Mouse (Mus musculus): Measurements from ENCODE around the gene Pnpt1.

The Pnpt1 gene

DNA sequence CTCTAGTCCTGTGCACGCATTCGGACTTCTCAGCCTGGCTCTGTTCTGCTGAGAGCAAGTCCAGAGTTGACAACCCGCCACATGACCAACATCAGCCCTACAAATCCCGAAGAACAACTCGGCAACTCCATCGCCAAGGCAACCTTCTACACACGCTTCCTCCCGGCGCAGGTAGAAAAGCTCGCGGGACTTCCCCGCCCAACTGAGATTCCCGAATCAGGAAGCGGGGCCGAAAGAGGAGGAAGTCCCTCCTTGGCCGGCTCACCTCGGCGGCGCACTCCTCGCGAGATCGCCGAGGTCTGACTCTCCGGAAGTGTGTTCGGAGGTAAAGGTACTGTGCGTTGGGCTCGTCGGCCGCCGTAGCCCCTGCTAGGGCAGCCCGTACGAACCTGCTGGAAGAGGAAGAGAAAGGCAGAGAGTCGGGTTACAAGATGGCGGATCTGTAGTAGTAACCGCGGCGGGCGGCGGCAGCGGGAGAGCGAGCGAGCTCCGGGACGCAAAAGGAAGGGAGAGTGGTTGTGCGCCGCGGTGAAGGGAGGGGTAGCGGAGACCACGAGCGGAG, 42.1 kb downstream of the Pnpt1 start, which contains the start of gene Ppp4r3b:
TSS of gene Ppp4r3b (plus strand) at position 328 of the 562 bp plus-strand sequence.
- Histone ChIP-seq H3K27me3 (ENCODE audit: insufficient read depth, low read length) (no peaks in the 10 kb centered on the region), H3K9me3 (ENCODE audit: low read length) (peaks cover 26% of the 10 kb centered on the region), H3K4me3 (replicated peaks; ENCODE audit: low read length) (peak within 1 kb of the TSS; percentile 100), H3K4me1 (replicated peaks; ENCODE audit: low read depth, low read length) (peaks cover 22% of the 10 kb centered on the region), H3K36me3 (ENCODE audit: insufficient read depth, low read length) (peaks cover 12% of the 10 kb centered on the region)
- TF ChIP-seq NANOG (IDR thresholded peaks at IDR 0.05; ENCODE audit: borderline replicate concordance, low read length) = no peak
- TF ChIP-seq CTCF (conservative IDR thresholded peaks at IDR 0.05; ENCODE audit: low read length) = no peak
- no peak for TF ChIP-seq POU5F1 (IDR thresholded peaks at IDR 0.05; ENCODE audit: borderline replicate concordance, low read length)

GRCm38 (mm10) chr11:29173125-29173631, 42.6 kb downstream of the Pnpt1 start:
- H3K27me3 ChIP-seq (ENCODE audit: insufficient read depth, low read length) = no peaks in the 10 kb centered on the region
- peaks cover 22% of the 10 kb centered on the region for H3K4me1 ChIP-seq (replicated peaks; ENCODE audit: low read depth, low read length)
- H3K9me3 ChIP-seq (ENCODE audit: low read length) = peaks cover 23% of the 10 kb centered on the region
- peaks cover 11% of the 10 kb centered on the region for H3K36me3 ChIP-seq (ENCODE audit: insufficient read depth, low read length)
- H3K4me3 ChIP-seq (replicated peaks; ENCODE audit: low read length) = peak overlapping the region; percentile 100
- TF ChIP-seq NANOG (IDR thresholded peaks at IDR 0.05; ENCODE audit: borderline replicate concordance, low read length) (no peak), CTCF (conservative IDR thresholded peaks at IDR 0.05; ENCODE audit: low read length) (peak; percentile 21; the same call in 1 of the 2 replicates)

DNA sequence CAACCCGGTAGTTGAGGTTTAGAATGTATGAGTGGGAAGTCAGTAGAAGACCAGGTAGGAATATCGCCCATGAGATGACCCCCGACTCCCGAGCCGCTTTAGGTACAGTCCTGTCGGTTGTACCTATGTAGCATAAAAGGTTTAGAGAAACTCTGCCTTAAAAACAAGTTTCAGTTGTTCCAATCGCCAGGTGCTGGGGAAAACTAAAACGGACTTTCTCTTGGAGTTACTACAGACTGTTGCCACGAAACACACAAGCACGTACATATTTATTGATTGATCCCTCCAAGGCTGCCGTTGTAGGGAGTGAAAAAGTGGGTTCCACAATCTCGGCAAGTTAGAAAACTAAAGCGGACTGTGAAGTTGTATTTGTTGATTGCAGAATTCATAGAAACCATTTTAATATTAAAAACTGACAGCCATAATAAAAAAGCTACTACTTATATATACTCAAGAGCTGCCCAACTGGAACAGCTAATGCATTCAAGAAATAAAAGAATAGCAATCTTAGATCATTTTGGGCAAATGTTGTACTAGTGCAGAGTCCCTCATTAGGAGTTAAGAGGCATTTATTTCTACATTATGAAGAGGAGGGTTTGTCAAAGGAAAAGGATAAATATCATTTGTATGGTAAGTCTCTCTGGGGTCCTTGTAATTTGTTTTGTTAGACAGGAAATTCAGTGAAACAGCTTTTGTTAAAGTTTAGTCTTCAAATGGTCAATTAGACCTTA, 43.3 kb downstream of the Pnpt1 start:
- Histone ChIP-seq H3K4me1 (replicated peaks; ENCODE audit: low read depth, low read length) (peaks cover 22% of the 10 kb centered on the region), H3K36me3 (ENCODE audit: insufficient read depth, low read length) (peaks cover 9% of the 10 kb centered on the region), H3K27me3 (ENCODE audit: insufficient read depth, low read length) (no peaks in the 10 kb centered on the region), H3K4me3 (replicated peaks; ENCODE audit: low read length) (peak overlapping the region; percentile 100), H3K9me3 (ENCODE audit: low read length) (peaks cover 16% of the 10 kb centered on the region)
- TF ChIP-seq NANOG (IDR thresholded peaks at IDR 0.05; ENCODE audit: borderline replicate concordance, low read length) (no peak), POU5F1 (IDR thresholded peaks at IDR 0.05; ENCODE audit: borderline replicate concordance, low read length) (no peak), CTCF (conservative IDR thresholded peaks at IDR 0.05; ENCODE audit: low read length) (no peak)

- H3K9me3 ChIP-seq (ENCODE audit: low read length) = no peaks in the 10 kb centered on the region
- H3K4me3 ChIP-seq (replicated peaks; ENCODE audit: low read length) = no peak overlapping the region
- no peak for TF ChIP-seq NANOG (IDR thresholded peaks at IDR 0.05; ENCODE audit: borderline replicate concordance, low read length)
- no peak for TF ChIP-seq CTCF (conservative IDR thresholded peaks at IDR 0.05; ENCODE audit: low read length)
- no peak for TF ChIP-seq POU5F1 (IDR thresholded peaks at IDR 0.05; ENCODE audit: borderline replicate concordance, low read length)
- H3K27me3 ChIP-seq (ENCODE audit: insufficient read depth, low read length) = no peaks in the 10 kb centered on the region
- peaks cover 30% of the 10 kb centered on the region for H3K36me3 ChIP-seq (ENCODE audit: insufficient read depth, low read length)
- H3K4me1 ChIP-seq (replicated peaks; ENCODE audit: low read depth, low read length) = peaks cover 6% of the 10 kb centered on the region; the same call in 1 of the 2 replicates
Measured at GRCm38 (mm10) chr11:29179319-29179718, 48.8 kb downstream of the Pnpt1 start.

DNA sequence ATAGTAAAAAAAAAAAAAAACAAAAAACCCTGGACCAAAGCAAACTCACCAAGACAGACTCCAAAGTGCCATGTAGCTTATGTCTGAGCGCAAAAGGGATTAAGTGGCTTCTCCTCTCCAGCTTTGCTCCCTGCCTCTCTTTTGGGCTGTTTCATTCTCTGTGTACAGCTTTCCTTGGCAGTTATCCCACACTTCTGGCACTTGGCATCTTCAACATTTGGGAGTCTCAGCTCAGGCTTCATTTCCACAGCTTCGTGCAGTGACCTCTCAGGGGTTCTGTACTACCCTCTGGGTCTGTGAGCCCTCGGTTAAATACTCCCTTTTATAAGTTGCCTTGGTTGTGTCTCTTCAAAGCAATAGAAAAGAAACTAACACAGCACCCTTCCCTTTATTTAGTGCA, 50.1 kb downstream of the Pnpt1 start:
- Histone ChIP-seq H3K27me3 (ENCODE audit: insufficient read depth, low read length) (no peaks in the 10 kb centered on the region), H3K4me1 (replicated peaks; ENCODE audit: low read depth, low read length) (no peaks in the 10 kb centered on the region), H3K9me3 (ENCODE audit: low read length) (no peaks in the 10 kb centered on the region), H3K36me3 (ENCODE audit: insufficient read depth, low read length) (peaks cover 43% of the 10 kb centered on the region), H3K4me3 (replicated peaks; ENCODE audit: low read length) (no peak overlapping the region)
- TF ChIP-seq CTCF (conservative IDR thresholded peaks at IDR 0.05; ENCODE audit: low read length) = no peak
- TF ChIP-seq POU5F1 (IDR thresholded peaks at IDR 0.05; ENCODE audit: borderline replicate concordance, low read length) = no peak
- no peak for TF ChIP-seq NANOG (IDR thresholded peaks at IDR 0.05; ENCODE audit: borderline replicate concordance, low read length)

DNA sequence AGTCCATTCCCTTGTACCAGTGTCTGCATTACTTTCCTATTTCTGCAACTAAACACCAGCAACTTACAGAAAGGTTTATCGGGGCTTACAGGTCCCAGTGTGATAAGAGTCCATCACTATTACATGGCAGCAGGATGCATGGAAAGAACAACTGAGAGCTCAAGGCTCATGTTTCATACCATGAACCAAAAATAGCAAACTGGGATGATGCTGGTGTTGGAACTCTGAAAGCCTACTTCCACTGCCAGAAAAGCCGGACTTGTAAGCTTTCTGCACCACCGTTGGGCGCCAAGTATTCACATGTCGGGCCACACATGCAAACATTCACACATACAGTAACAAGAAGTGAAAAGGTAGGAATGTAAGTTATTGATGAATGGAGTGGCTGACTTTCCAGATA, 51.2 kb downstream of the Pnpt1 start:
- no peak for TF ChIP-seq NANOG (IDR thresholded peaks at IDR 0.05; ENCODE audit: borderline replicate concordance, low read length)
- no peak for TF ChIP-seq CTCF (conservative IDR thresholded peaks at IDR 0.05; ENCODE audit: low read length)
- Histone ChIP-seq H3K4me1 (replicated peaks; ENCODE audit: low read depth, low read length) (no peaks in the 10 kb centered on the region), H3K9me3 (ENCODE audit: low read length) (no peaks in the 10 kb centered on the region), H3K4me3 (replicated peaks; ENCODE audit: low read length) (no peak overlapping the region), H3K27me3 (ENCODE audit: insufficient read depth, low read length) (no peaks in the 10 kb centered on the region), H3K36me3 (ENCODE audit: insufficient read depth, low read length) (peaks cover 54% of the 10 kb centered on the region)

GRCm38 (mm10) chr11:29188981-29189380, 58.4 kb downstream of the Pnpt1 start:
- no peaks in the 10 kb centered on the region for H3K9me3 ChIP-seq (ENCODE audit: low read length)
- H3K4me3 ChIP-seq (replicated peaks; ENCODE audit: low read length) = no peak overlapping the region
- no peaks in the 10 kb centered on the region for H3K4me1 ChIP-seq (replicated peaks; ENCODE audit: low read depth, low read length)
- no peaks in the 10 kb centered on the region for H3K27me3 ChIP-seq (ENCODE audit: insufficient read depth, low read length)
- TF ChIP-seq POU5F1 (IDR thresholded peaks at IDR 0.05; ENCODE audit: borderline replicate concordance, low read length) (no peak), CTCF (conservative IDR thresholded peaks at IDR 0.05; ENCODE audit: low read length) (no peak), NANOG (IDR thresholded peaks at IDR 0.05; ENCODE audit: borderline replicate concordance, low read length) (no peak)
- H3K36me3 ChIP-seq (ENCODE audit: insufficient read depth, low read length) = peaks cover 70% of the 10 kb centered on the region

GRCm38 (mm10) chr11:29203653-29204052, 73.1 kb downstream of the Pnpt1 start:
- TF ChIP-seq POU5F1 (IDR thresholded peaks at IDR 0.05; ENCODE audit: borderline replicate concordance, low read length) (no peak), CTCF (conservative IDR thresholded peaks at IDR 0.05; ENCODE audit: low read length) (peak; percentile 30; the same call in 1 of the 2 replicates)
- Histone ChIP-seq H3K9me3 (ENCODE audit: low read length) (no peaks in the 10 kb centered on the region), H3K27me3 (ENCODE audit: insufficient read depth, low read length) (no peaks in the 10 kb centered on the region), H3K4me1 (replicated peaks; ENCODE audit: low read depth, low read length) (no peaks in the 10 kb centered on the region), H3K36me3 (ENCODE audit: insufficient read depth, low read length) (peaks cover 61% of the 10 kb centered on the region), H3K4me3 (replicated peaks; ENCODE audit: low read length) (no peak overlapping the region)

Data from E14TG2a.4 (cell line).